Mouse (Mus musculus): ENCODE results near the gene Tenm1. TPM values are rescaled to one million over a fixed set of nuclear protein-coding genes. Genes with fewer than 3 reads are reported as not detected.

Tenm1 gene
- not detected in 2 replicates for total RNA-seq (2015; ENCODE audit: low replicate concordance)
- total RNA-seq (2017; ENCODE audit: low replicate concordance) = not detected in 2 replicates

DNA sequence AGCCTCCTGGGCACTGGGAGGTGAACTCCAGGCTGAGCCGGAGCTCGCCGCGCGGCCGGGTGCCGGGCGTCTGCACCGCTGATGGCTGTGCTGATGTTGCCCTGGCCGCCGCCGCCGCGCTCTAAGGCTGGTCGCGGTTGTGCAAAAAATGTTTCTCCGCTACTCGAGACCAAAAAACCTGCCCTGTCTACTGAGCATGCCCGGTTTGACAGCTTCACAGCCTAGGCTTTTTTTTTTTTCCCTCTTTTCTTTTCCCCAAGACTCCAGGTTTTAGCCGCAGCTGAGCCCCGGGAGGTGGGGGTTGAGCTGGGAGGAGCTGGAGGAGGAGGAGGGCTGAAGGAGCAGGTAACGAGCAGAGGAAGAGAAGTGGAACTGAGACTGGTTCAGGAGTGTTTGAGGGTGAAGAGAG is at the start of gene Tenm1:
Gene Tenm1, minus strand, starts transcription at position 272 of the 409 bp plus-strand sequence.
- no peak for ATAC-seq (replicated peaks; ENCODE audit: low FRiP score, poor library complexity, severe bottlenecking)

DNA sequence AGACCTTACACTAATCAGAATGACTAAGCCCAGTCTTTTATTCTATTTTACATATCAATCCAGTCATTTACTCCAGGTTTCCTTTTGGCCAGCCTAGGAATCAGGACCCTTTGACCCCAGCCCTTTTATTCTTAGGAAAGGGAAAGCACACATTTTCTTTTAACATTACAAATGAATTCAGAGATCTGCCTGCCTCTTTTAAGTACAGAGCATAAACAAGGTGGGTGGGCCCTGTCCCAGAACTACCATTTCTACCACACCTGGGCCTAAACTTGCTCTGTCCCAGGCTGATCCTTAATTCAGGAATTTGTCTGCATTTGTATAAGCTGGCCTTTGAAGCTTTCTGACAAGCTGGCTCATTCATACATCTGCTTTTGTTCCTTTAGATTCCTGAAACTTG is 38.4 kb upstream of the Tenm1 start:
- no peak for ATAC-seq (replicated peaks; ENCODE audit: low FRiP score, poor library complexity, severe bottlenecking)

DNA sequence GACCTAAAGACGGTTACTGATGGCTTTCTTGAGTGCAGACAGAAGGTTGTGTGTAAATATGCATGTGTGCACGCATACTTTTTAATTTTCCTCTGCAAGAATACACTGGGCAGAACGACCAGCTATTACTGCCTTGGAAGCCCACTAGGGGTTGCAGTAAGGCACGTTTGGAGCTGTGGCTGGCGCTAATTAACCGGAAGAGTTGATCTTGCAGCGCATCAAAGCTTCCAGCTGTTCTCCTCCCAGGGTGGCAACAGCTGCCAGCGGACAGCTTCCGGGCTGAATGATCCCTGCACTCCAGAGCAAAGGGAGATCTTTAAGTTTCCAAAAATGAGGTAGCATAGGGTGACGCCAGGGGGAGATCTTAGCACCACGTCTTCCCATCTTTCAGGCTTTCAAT is 1.7 kb upstream of the Tenm1 start:
- no peak for ATAC-seq (replicated peaks; ENCODE audit: low FRiP score, poor library complexity, severe bottlenecking)

DNA sequence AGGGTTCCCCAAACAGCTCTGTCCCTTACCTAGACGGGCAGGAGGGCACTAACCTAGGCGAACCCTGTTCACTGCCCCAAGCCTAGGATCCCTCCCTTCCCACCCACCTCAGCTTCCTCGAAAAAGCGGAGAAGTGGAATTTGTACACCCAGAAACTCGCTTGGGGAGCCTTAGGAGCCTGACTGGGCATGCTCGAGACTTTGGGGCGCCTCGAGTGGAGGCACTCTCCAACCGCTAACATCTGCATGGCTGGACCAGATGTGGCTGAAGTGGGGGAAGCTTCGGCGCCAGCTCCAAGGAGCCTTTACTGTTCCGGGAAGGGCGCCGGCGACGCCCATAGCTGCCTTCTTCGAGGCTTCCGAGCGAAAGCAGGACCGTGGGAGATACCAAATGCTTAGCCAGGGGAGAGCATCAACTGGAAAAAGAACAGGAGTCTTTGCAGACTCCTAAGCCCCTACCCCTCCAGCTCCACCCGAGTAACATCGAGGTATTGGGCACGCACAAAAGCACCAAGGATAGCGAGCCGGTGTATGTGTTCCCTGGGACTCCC is 1.1 kb upstream of the Tenm1 start:
- ATAC-seq (replicated peaks; ENCODE audit: low FRiP score, poor library complexity, severe bottlenecking) = no peak

DNA sequence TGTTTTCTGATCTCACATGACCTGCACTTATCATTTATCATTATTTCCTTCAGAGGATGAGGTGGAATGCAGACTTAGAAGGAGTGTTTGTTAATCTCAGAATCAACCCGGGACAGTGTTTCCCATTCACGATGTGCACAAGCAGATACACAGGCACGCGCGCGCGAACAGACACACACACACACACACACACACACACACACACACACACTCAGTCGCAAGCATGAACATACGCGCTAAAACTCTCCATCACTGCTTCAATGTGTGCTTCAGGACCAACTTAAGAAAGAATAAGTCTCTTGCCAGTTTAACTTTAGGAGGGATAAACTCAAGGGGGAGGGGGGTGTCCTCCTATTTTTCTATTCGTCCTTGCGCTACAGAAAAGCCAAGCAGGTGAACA is 411 bp upstream of the Tenm1 start:
- no peak for ATAC-seq (replicated peaks; ENCODE audit: low FRiP score, poor library complexity, severe bottlenecking)

DNA sequence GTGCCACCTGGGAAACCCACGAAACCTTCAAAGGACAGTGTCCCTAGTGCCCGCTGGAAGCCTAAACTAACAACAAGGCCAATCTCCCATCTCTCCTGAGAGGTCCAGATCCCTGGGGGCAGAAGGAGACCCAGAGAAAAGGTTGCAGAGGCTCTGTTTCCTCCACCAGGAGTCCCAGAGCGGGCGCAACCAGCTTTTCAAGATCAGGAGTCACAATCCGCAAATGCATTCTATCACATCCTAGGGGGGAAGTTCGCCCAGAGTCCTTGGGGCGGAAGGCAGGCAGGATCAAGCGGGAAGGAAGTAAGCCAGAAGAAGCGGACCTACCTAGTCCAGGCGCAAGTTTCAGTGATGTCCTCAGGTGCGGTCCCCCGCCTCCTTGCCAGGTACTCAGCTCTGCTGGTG is 963 bp downstream of the Tenm1 start:
- ATAC-seq (replicated peaks; ENCODE audit: low FRiP score, poor library complexity, severe bottlenecking) = no peak

DNA sequence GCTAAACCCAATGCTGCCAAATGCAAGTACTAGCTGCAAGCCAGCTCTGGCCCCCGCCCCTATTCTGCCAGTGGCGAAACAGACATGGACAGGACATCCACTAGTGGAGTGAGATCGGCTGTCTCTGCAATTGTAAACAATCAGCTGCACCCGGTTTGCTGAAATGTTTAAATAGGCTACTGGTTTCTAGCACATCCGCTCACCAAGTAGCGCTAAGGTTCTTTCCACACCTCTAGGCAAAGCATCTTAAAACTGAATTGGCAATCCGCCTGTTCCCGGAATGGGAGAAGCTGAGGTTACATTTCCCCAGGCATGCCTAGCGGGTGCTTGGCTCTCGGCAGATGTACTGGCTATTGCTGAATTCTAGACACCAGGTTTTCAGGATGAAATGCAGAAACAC is 1.8 kb downstream of the Tenm1 start:
- ATAC-seq (replicated peaks; ENCODE audit: low FRiP score, poor library complexity, severe bottlenecking) = no peak

DNA sequence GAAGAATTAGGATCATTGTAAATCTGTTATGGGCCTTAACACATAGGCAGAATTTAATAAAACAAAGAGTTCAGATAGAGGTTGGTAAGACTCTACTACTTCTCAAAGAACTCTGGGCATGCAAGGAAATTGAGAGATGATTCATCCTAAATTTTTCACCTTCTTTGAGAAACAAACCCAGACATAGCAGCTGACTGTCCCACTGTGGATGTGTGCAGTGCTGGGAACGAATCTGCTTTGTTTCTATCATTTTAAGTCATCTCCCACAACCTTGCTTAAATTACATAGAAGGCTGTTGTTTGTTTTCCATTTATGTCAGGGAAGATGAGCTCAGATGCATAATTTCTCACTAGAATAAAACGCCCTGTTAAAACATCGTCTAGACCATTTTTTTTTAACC is 31.0 kb downstream of the Tenm1 start:
- no peak for ATAC-seq (replicated peaks; ENCODE audit: low FRiP score, poor library complexity, severe bottlenecking)

DNA sequence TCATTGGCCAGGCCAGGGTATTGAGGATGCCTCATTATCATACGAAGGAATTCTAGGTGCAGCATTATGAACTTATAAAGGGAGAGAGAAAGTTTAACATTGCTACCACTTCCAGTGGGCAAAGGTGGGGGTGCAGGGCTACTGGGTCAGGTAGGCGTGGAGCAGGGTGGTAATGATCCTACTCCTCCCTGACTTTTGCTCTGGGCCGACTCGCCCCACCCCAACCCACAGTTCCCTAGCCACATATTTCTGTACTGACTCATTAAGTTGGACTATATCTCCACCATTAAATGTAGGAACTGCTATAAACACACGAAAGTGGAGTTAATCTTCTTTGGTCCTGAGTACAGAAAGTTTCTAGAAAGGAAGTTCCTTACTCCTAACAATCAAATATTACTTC is 40.8 kb downstream of the Tenm1 start:
- no peak for ATAC-seq (replicated peaks; ENCODE audit: low FRiP score, poor library complexity, severe bottlenecking)

DNA sequence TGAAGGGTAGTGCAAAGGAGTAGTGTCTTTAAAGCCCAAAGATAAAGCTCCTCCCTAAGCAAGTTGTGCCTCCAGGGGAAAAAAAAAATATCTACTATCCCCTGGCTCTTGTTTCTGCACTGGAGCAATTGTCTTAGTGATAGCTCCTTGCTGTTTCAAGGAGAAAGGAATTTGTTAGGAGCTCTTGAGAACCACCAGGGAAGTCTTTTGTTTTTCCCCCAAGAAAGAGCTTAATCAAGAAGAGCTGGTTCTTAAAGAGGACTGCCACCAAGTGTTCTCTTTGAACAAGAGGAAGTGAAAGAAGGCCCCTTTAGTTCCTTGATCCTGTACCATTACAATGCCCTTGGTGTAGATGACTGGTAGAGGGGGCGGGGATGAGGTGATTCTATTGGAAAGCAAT is 56.4 kb downstream of the Tenm1 start:
- ATAC-seq (replicated peaks; ENCODE audit: low FRiP score, poor library complexity, severe bottlenecking) = no peak

DNA sequence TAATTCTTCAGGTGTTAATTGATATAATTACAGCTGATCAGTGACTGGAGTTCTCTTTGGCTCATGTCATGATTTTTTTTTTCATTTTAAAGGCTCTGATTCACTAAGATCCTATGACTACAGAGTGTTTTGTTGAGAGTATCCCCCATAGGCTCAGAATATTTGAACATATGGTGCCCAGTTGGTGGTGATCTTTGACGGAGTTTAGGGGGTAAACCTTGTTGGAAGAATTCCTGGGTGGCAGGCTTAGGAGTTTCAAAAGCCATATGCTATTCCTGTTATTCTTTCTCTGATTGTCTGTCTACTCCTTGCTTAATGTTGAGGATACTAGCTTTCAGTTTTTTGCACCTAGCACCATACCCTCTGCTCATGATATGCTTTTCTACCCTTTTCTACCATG is 109.6 kb downstream of the Tenm1 start:
- no peak for ATAC-seq (replicated peaks; ENCODE audit: low FRiP score, poor library complexity, severe bottlenecking)

DNA sequence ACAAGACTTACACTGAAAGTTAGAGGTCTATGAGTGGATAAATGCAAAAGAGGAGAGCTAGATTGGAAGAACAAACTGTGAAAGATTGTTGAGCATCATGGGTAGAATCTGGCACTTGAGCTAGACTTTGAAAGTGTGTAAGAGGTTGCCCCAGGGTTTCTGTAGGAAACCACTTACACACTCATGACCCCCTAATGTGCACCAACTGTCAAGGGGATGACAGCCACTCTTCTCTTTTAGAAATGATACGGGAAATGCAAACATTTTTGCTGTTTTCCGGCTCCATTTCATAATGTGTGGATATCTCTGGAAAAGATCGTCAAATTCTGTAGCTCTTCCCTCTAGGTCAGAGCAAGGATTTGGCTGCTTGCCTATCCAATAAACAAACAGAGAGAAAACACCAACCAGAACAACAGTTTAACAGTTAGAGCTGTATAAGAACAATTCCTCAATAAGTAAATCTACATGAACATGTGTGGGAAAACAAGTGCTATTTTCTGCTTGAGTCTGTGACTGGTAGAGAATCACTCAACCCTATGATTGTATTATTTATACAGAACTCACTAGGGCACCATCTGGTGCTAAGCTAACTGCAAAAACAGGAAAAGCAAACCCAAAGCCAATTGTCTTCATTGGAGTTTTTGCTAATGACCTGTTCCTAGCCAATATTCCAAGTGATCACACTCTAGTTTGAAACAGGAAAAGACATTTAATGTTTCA is 111.0 kb downstream of the Tenm1 start:
- no peak for ATAC-seq (replicated peaks; ENCODE audit: low FRiP score, poor library complexity, severe bottlenecking)

DNA sequence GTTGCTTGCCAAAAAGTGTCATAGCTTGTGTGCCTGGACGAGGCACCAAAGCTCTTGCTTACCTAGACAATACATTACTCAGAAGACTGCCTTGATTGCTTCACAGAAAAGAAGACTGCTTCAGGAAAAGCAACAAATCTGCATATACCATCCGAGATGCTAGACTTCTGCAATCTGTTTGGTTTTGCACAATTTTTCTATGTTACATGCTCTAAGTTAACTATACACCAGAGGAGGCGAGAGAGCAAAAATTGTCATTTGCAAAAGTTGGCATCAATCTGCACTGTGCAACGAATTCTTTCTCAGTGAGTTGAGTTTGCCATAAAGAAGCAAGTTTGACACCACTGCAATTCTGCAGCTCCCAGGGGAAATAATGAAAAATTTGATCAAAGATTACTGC is 193.1 kb downstream of the Tenm1 start:
- ATAC-seq (replicated peaks; ENCODE audit: low FRiP score, poor library complexity, severe bottlenecking) = no peak

DNA sequence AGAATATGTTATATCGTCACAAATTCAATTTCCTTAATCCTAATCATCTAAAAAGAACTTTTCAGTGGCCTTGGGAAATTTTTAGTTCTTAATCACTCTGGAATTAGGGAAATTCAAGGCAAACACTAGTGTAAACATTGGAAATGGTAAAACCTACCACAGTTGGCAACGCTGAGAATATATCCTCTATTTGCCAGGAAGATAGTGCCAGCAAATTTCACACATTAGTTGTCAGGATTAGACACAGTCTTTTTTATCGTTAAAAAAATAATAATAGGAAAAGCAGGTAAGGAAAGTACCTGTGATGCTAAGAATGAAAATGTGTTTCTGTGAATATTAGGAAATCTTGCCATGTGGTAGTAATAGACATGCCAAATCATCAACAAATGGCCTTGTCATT is 223.9 kb downstream of the Tenm1 start:
- no peak for ATAC-seq (replicated peaks; ENCODE audit: low FRiP score, poor library complexity, severe bottlenecking)

DNA sequence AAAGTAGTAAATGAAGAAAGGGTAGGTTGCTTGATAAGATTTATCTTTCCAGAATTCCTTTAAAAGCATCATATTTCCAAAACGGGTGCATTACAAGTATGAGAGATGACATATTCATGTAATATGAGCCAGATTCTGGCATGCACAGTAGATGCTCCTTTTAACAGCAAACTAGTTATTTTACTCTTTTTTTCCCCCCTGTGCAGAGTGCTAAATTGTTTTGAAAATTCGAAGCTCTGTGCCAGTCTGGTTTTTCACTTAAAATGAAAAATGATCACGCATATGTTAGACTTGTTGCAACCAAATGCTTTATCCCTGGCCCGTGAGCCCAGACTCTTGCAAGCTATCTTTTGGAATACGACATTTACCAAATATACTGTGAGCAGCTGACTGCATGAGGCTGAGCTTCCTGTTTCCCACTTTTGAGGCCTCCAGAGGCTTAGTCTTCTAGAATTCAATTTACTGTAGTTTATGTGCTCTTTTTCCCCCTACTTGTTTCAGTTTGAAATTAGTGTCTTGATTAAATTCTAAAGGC is 226.6 kb downstream of the Tenm1 start:
- no peak for ATAC-seq (replicated peaks; ENCODE audit: low FRiP score, poor library complexity, severe bottlenecking)

DNA sequence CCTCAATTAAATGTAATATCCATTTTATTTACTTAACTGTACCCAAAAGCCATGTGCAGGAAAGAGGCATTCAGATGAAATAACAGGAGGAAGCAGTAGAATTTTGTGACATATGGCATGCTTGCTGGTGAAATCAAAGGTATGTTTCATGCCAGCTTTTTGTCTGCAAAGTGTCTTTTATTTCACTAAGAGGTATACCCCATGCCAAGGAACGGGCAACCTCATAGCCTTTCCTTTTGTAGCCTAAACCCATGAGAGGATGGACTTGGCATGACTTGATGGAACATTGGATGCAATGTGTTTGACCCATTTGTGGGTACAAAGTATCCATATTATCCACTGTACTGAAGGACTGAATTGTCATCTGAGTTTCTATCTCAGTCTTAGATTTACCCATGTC is 246.0 kb downstream of the Tenm1 start:
- no peak for ATAC-seq (replicated peaks; ENCODE audit: low FRiP score, poor library complexity, severe bottlenecking)

DNA sequence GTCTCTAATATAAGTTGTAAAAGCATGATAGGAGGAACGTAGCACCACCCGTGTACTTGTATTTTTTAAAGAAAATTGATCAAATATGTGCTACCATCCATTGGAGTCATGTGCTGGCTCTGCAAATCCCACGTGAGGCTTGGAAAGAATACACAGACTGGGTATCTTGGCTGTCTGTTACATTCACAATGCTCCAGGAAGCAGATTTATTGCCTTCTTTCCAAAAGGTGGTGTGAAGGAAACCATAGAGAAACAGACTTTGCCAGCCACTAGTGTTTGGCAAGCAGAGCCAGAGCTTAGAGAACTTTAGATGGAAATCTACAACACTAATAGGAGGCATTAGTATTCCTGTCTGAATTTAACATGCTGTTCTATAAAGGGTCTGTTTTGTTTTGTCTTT is 277.4 kb downstream of the Tenm1 start:
- no peak for ATAC-seq (replicated peaks; ENCODE audit: low FRiP score, poor library complexity, severe bottlenecking)

DNA sequence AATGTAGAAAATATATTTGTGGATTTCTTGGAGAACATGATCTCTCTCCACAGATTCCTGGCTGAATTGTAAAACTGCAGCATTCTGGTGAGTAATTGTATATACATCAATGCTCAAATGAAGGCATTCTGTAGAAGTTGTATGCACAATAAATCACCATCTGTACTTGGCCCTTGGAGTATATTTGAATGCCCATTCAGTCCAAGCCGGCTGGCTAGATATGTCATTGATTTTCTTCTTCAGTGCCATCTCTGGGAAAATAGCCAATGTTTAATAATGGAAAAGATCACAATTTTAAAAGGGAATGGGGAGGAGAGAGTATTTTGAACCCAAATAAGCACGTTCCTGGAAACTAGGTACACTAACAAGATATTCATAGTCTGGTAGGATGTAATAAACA is 299.2 kb downstream of the Tenm1 start:
- no peak for ATAC-seq (replicated peaks; ENCODE audit: low FRiP score, poor library complexity, severe bottlenecking)

DNA sequence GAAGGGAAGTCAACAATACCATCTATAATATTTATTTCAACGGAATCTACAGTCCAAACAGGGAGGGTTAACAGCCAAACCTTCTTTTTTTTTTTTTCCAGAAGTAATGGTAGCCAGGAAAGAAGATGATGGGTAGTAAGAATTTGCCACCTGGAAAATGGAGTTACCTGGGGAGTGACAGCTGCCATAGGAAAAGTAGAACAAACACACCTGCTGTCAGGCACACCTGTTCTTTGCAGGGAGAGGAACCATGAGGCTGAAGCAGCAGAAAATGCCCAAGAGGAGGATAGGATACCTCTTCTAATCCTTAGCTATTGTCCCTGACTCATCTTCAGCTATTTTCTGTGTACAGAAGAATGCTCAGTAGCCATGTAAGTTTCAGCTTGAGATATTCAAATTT is 306.4 kb downstream of the Tenm1 start:
- no peak for ATAC-seq (replicated peaks; ENCODE audit: low FRiP score, poor library complexity, severe bottlenecking)

DNA sequence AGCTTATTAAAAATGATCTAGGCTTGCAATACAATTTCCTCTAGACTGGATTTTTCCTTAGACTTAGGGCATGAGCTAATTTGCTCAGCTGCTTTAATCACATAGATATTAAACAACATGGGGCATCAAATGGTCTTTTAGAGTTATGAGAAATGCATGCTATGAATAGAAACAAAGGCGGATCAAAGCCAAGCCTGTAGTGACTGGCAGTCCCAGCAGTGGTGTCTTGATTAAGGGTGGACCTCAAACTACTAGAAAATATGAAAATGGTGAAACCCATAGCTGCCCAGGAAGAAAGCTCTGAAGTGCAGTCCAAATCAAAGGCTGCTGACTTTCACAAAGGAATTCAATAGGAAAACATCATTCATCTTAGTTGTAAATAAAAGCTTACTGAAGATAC is 306.9 kb downstream of the Tenm1 start:
- ATAC-seq (replicated peaks; ENCODE audit: low FRiP score, poor library complexity, severe bottlenecking) = no peak

DNA sequence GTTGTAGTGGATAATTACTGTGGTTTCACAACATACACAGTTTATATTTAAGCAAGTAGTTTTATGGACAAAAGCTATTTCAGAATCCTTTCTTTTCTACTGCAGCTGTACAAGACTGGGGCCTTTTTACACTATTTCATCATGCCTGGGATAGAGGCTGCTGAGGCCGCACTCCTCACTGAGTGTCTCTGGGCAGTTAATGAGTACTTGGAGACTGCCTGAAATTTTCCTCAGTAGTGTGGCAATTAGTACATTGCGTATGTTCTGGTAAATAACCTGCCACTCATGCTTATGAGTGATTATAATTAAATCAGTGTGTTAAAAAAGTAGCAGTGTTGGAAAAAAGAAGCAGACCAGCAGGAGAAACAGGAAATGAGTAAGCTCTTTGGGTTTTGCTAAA is 442.8 kb downstream of the Tenm1 start:
- no peak for ATAC-seq (replicated peaks; ENCODE audit: low FRiP score, poor library complexity, severe bottlenecking)

DNA sequence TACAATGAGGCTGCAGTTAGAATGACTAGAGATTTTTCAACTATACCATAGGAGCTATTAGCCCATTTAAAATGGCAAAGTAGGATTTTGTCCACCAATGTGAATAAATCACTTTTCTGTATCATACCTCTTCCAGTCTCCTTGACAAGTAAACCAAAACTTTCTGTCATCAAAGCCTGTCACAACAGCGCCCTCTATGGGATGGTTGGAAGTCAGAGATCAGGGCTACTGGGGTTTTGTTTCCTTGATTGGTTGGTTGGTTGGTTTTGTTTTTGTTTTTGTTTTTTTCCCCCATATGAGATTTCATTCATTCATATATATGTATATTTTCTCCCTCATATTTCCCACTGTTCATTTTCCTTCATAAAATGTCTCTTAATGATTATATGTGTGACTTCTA is 455.4 kb downstream of the Tenm1 start:
- ATAC-seq (replicated peaks; ENCODE audit: low FRiP score, poor library complexity, severe bottlenecking) = no peak
